In the genomic region with DNA sequence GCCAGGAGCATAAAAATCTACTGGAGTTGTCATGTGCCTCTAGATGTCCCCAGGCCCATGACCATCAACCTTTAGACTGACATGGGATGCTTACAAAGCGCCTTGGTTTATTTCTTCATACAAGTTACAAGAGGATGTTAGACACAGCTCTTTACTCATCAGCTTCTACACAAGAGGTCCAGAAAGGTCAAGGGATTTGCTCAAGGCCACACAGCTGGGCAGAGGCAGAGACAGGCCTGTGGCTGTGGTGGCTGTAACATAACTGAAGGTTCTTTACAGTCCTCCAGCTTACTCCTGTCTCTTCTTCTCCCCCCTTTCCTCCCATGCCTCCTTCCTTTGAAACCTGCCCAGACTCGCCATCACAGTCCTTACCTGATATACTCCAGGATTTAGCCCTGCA, we compare ENCODE assay signal across 14 mouse cellular contexts. TPM values are rescaled to one million over a fixed set of nuclear protein-coding genes. Genes with fewer than 3 reads are reported as not detected.
"Had no signal": no experiment of that assay in that cellular context is flagged by ENCODE, and none has a peak within 500 bp of the region (broad histone marks: within the 10 kb centered on the region; RNA-seq: fewer than 3 reads in every experiment).

No protein-coding gene starts in this region.

- DNase-seq: lung, adult 18-20 months; lung, embryonic 14.5 days; lung, postnatal 14 days; lung, postnatal 36 days; right cerebral cortex, postnatal 25 days; right cerebral cortex, postnatal 4 days; spleen, adult 18-20 months; thymus, adult 18-20 months; thymus, postnatal 14 days; thymus, postnatal 36 days had no signal

RNA-seq across cellular contexts. Expression of a gene that starts 5.2 kb away (rescaled TPM):
- total RNA-seq: midbrain, postnatal 0 days had no signal

RNA-seq across cellular contexts. Expression of a gene that starts 8.2 kb away (rescaled TPM):
- total RNA-seq: megakaryocyte progenitor cell, adult 5-6 weeks; midbrain, postnatal 0 days; monocyte, adult 5-6 weeks; neutrophil, adult 5-6 weeks had no signal

RNA-seq across cellular contexts. Expression of a gene that starts 15.3 kb away (rescaled TPM):
- total RNA-seq: megakaryocyte progenitor cell, adult 5-6 weeks; monocyte, adult 5-6 weeks; neutrophil, adult 5-6 weeks had no signal

RNA-seq across cellular contexts. Expression of a gene that starts 27.5 kb away (rescaled TPM):
- total RNA-seq: megakaryocyte progenitor cell, adult 5-6 weeks; midbrain, postnatal 0 days; monocyte, adult 5-6 weeks; neutrophil, adult 5-6 weeks had no signal
